Mouse (Mus musculus) G1E (cell line): ENCODE measurements at regions not wholly inside any gene's neighbourhood (a gene's known extent, or its start where the extent isn't known, plus 50 kb on each side); places are given as distances from the start of the nearest gene placed in this dataset.

Experiments used
- ATAC-seq: 2 replicates; pipeline ENCODE4 v1.8.0; 2016; ENCODE audit warnings: mild to moderate bottlenecking; ENCODE audit not compliant: insufficient number of reproducible peaks, poor library complexity, low FRiP score, severe bottlenecking; ENCODE audit errors: extremely low read depth
- DNase-seq: peaks from one replicate; pipeline ENCODE4 v3.0.0; 2012; ENCODE audit warnings: low spot score
- H3K27me3 ChIP-seq: 2 replicates; pipeline ENCODE4 v1.6.1; 2012; ENCODE audit warnings: mild to moderate bottlenecking, low read length, inconsistent platforms; ENCODE audit not compliant: insufficient read depth
- H3K36me3 ChIP-seq: replicated peaks from 2 replicates; pipeline ENCODE3; 2012; ENCODE audit warnings: mild to moderate bottlenecking, inconsistent platforms
- H3K4me1 ChIP-seq: 2 replicates; pipeline ENCODE4 v1.6.1; 2012; ENCODE audit warnings: low read depth, low read length, inconsistent platforms, mixed read lengths; ENCODE audit not compliant: insufficient read depth
- H3K4me3 ChIP-seq: 2 replicates; pipeline ENCODE4 v1.5.1; 2012; ENCODE audit warnings: low read depth, mild to moderate bottlenecking, inconsistent platforms, low read length, moderate library complexity, mixed read lengths
- H3K9me3 ChIP-seq: replicated peaks from 2 replicates; pipeline ENCODE4 v1.6.1; 2012; ENCODE audit warnings: inconsistent platforms
- CTCF ChIP-seq: IDR thresholded peaks from 2 replicates; pipeline ENCODE4 v1.5.1; 2012; ENCODE audit warnings: low read depth, low read length, inconsistent platforms, mixed read lengths
- GATA1 ChIP-seq: IDR thresholded peaks from 2 replicates; pipeline ENCODE4 v1.6.1; 2012; ENCODE audit warnings: borderline replicate concordance, low read length, inconsistent platforms, mixed read lengths
- GATA2 ChIP-seq: IDR thresholded peaks from 2 replicates; pipeline ENCODE4 v1.6.1; 2012; ENCODE audit warnings: low read depth, low read length, inconsistent platforms, borderline replicate concordance
- POLR2AphosphoS5 ChIP-seq: IDR thresholded peaks from 2 replicates; pipeline ENCODE4 v1.6.1; 2012; ENCODE audit warnings: low read depth, low read length, inconsistent platforms; ENCODE audit not compliant: insufficient replicate concordance
- TAL1 ChIP-seq: conservative IDR thresholded peaks from 2 replicates; pipeline ENCODE4 v1.6.1; 2012; ENCODE audit warnings: low read depth, low read length, inconsistent platforms, mixed read lengths

- DNase-seq (no peak), ATAC-seq (no peak)
These were observed 124.9 kb upstream of the Egflam start for GRCm38 (mm10) chr15:7522902-7523786.

GRCm38 (mm10) chr15:7530959-7531588 lies 132.9 kb upstream of the Egflam start:
- TF ChIP-seq POLR2AphosphoS5 (no peak), TAL1 (no peak), CTCF (no peak), GATA2 (no peak), GATA1 (no peak)
- H3K4me3 ChIP-seq = no peak overlapping the region
- H3K4me1 ChIP-seq = no peaks in the 10 kb centered on the region
- no peaks in the 10 kb centered on the region for H3K27me3 ChIP-seq
- DNase-seq = no peak
- no peaks in the 10 kb centered on the region for H3K9me3 ChIP-seq
- no peaks in the 10 kb centered on the region for H3K36me3 ChIP-seq
- ATAC-seq = no peak

More at GRCm38 (mm10) chr15:7522902-7523786, 124.9 kb upstream of the Egflam start:
- Histone ChIP-seq H3K36me3 (no peaks in the 10 kb centered on the region), H3K27me3 (no peaks in the 10 kb centered on the region), H3K4me3 (no peak overlapping the region), H3K9me3 (no peaks in the 10 kb centered on the region), H3K4me1 (no peaks in the 10 kb centered on the region)
- TF ChIP-seq GATA1 (no peak), CTCF (no peak), GATA2 (no peak), POLR2AphosphoS5 (no peak), TAL1 (no peak)

GRCm38 (mm10) chr15:7537858-7538257 lies 139.7 kb upstream of the Egflam start:
- Histone ChIP-seq H3K4me3 (no peak overlapping the region), H3K27me3 (no peaks in the 10 kb centered on the region), H3K36me3 (no peaks in the 10 kb centered on the region), H3K9me3 (no peaks in the 10 kb centered on the region), H3K4me1 (no peaks in the 10 kb centered on the region)
- no peak for TF ChIP-seq GATA2
- TF ChIP-seq GATA1 = no peak
- TF ChIP-seq CTCF = no peak
- TF ChIP-seq TAL1 = no peak
- no peak for TF ChIP-seq POLR2AphosphoS5
- ATAC-seq (no peak), DNase-seq (no peak)

- ATAC-seq (no peak), DNase-seq (no peak)
- H3K4me1 ChIP-seq = no peaks in the 10 kb centered on the region
- H3K27me3 ChIP-seq = no peaks in the 10 kb centered on the region
- H3K36me3 ChIP-seq = no peaks in the 10 kb centered on the region
- TF ChIP-seq GATA1 = no peak
- no peak for TF ChIP-seq TAL1
- TF ChIP-seq GATA2 = no peak
- no peak for TF ChIP-seq POLR2AphosphoS5
- TF ChIP-seq CTCF = no peak
- no peaks in the 10 kb centered on the region for H3K9me3 ChIP-seq
- H3K4me3 ChIP-seq = no peak overlapping the region
These were observed 155.1 kb upstream of the Egflam start for GRCm38 (mm10) chr15:7553190-7553895.

GRCm38 (mm10) chr15:7554433-7554832 lies 156.2 kb upstream of the Egflam start:
- no peaks in the 10 kb centered on the region for H3K4me1 ChIP-seq
- DNase-seq (no peak), ATAC-seq (no peak)
- no peak overlapping the region for H3K4me3 ChIP-seq
- no peaks in the 10 kb centered on the region for H3K36me3 ChIP-seq
- TF ChIP-seq TAL1 = no peak
- no peak for TF ChIP-seq GATA1
- no peak for TF ChIP-seq POLR2AphosphoS5
- TF ChIP-seq CTCF = no peak
- no peak for TF ChIP-seq GATA2
- H3K9me3 ChIP-seq = no peaks in the 10 kb centered on the region
- H3K27me3 ChIP-seq = no peaks in the 10 kb centered on the region

GRCm38 (mm10) chr15:7563279-7563678 lies 165.1 kb upstream of the Egflam start:
- Histone ChIP-seq H3K27me3 (peaks cover 3% of the 10 kb centered on the region; the same call in 1 of the 2 replicates), H3K4me3 (no peak overlapping the region), H3K9me3 (no peaks in the 10 kb centered on the region), H3K4me1 (no peaks in the 10 kb centered on the region), H3K36me3 (no peaks in the 10 kb centered on the region)
- ATAC-seq (no peak), DNase-seq (no peak)
- TF ChIP-seq GATA1 (no peak), CTCF (no peak), GATA2 (no peak), TAL1 (no peak), POLR2AphosphoS5 (no peak)
